Mouse (Mus musculus): Measurements from ENCODE around the gene Syne1.

GRCm38 (mm10) chr10:5087336-5087735 is 463.9 kb downstream of the Syne1 start:
- no peak for TF ChIP-seq POLR2A (IDR thresholded peaks at IDR 0.05; ENCODE audit: insufficient read depth, low read depth, low read length)
- TF ChIP-seq EP300 (IDR thresholded peaks at IDR 0.05; ENCODE audit: insufficient read depth, low read depth, low read length) = no peak
